Mouse (Mus musculus): Measurements from ENCODE around the gene Duox2. TPM values are rescaled to one million over a fixed set of nuclear protein-coding genes. Genes with fewer than 3 reads are reported as not detected.

The Duox2 gene
- total and polyA plus RNA-seq, 3 experiments: not detected

GRCm38 (mm10) chr2:122266407-122267193, 31.6 kb downstream of the Duox2 start:
- H3K4me1 ChIP-seq (ENCODE audit: control insufficient read depth in 1 of 2, insufficient read depth in 2 of 2): peaks cover 1 to 4% of the 10 kb centered on the region in 2 experiments; a peak in 1 of 4 replicates
- in situ Hi-C loops (cut with MboI; ENCODE audit: low pct_ligation_motif_present, low pct_unique_long_range_greater_than_20kb, low sequenced_read_pairs): no loop called here
- no peaks in the 10 kb centered on the region for H3K9me3 ChIP-seq (replicated peaks; ENCODE audit: low read length)
- no peak overlapping the region for H3K27ac ChIP-seq (ENCODE audit: insufficient read depth, low read depth)
- no peaks in the 10 kb centered on the region for H3K79me2 ChIP-seq (replicated peaks; ENCODE audit: control insufficient read depth, extremely low read depth, insufficient read depth, poor library complexity, severe bottlenecking)
- no peak for DNase-seq (ENCODE audit: extremely low read depth)
- H3K4me2 ChIP-seq (ENCODE audit: insufficient read depth, low read depth, poor library complexity, severe bottlenecking): no peak overlapping the region
- peaks cover 0 to 28% of the 10 kb centered on the region in 2 experiments for H3K36me3 ChIP-seq (replicated peaks in 1 of 2; ENCODE audit: control insufficient read depth in 1 of 2, insufficient read depth in 1 of 2, low read length in 1 of 2)
- H3K9ac ChIP-seq (ENCODE audit: insufficient read depth, low read depth): no peak overlapping the region
- dilution Hi-C loops (cut with MboI; ENCODE audit: extremely low pct_ligation_motif_present, extremely low pct_unique_long_range_greater_than_20kb, low sequenced_read_pairs): no loop called here
- no peak overlapping the region for H3K4me3 ChIP-seq (replicated peaks in 1 of 3; ENCODE audit: low read depth in 2 of 3, low read length in 2 of 3, poor library complexity in 1 of 3)
- no peak for TF ChIP-seq POLR2AphosphoS2 (IDR thresholded peaks at IDR 0.05; ENCODE audit: low read depth, low read length)
- no peak for TF ChIP-seq NELFE (IDR thresholded peaks at IDR 0.05; ENCODE audit: low read depth, low read length)
- TF ChIP-seq IRF4 (IDR thresholded peaks at IDR 0.05; ENCODE audit: low read depth, low read length): no peak
- TF ChIP-seq UBTF (IDR thresholded peaks at IDR 0.05; ENCODE audit: low read depth, low read length): no peak
- TF ChIP-seq MAZ (IDR thresholded peaks at IDR 0.05; ENCODE audit: low read depth, low read length): no peak
- TF ChIP-seq TBP (conservative IDR thresholded peaks at IDR 0.05; ENCODE audit: low read depth, low read length): no peak
- TF ChIP-seq HCFC1 (IDR thresholded peaks at IDR 0.05; ENCODE audit: low read depth, low read length): no peak
- TF ChIP-seq CTCF (conservative IDR thresholded peaks at IDR 0.05 in 1 of 2, IDR thresholded peaks at IDR 0.05 in 1 of 2; ENCODE audit: low read depth in 2 of 2, low read length in 2 of 2): no peak
- TF ChIP-seq ZC3H11A (IDR thresholded peaks at IDR 0.05; ENCODE audit: low read depth, low read length): no peak
- no peak for TF ChIP-seq JUND (conservative IDR thresholded peaks at IDR 0.05; ENCODE audit: low read depth, low read length)
- no peak for TF ChIP-seq CHD1 (IDR thresholded peaks at IDR 0.05; ENCODE audit: low read depth, low read length)
- TF ChIP-seq ETS1 (conservative IDR thresholded peaks at IDR 0.05; ENCODE audit: low read depth, low read length): no peak
- no peaks in the 10 kb centered on the region for H3K27me3 ChIP-seq (replicated peaks)

DNA sequence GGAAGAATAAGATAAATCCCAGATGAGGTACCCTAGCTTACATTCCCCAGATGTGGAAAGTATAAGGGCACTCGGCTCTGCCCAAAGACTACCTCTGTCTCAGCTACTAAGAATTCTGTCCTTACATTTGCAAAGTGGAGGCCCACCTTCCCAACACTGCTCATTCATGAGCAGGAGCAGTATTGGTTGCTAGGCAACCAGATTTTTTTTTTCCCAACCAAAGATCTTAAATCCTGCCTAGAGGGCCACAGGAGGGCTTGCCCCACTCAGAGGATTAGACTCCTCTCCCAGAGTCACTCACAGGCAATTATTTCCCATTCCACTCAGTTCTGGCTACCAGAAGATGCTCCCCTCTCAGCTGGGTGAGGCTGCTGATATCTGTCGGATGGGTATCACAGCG, 33.6 kb downstream of the Duox2 start:
- H3K4me3 ChIP-seq (replicated peaks in 1 of 3; ENCODE audit: low read depth in 2 of 3, low read length in 2 of 3, poor library complexity in 1 of 3): no peak overlapping the region
- peaks cover 0 to 46% of the 10 kb centered on the region in 2 experiments for H3K36me3 ChIP-seq (replicated peaks in 1 of 2; ENCODE audit: control insufficient read depth in 1 of 2, insufficient read depth in 1 of 2, low read length in 1 of 2)
- H3K9ac ChIP-seq (ENCODE audit: insufficient read depth, low read depth): no peak overlapping the region
- TF ChIP-seq TCF12 (IDR thresholded peaks at IDR 0.05; ENCODE audit: low read depth, low read length) (no peak), JUND (conservative IDR thresholded peaks at IDR 0.05; ENCODE audit: low read depth, low read length) (no peak)
- H3K79me2 ChIP-seq (replicated peaks; ENCODE audit: control insufficient read depth, extremely low read depth, insufficient read depth, poor library complexity, severe bottlenecking): no peaks in the 10 kb centered on the region
- no peak overlapping the region for H3K27ac ChIP-seq (ENCODE audit: insufficient read depth, low read depth)
- no peak for DNase-seq (ENCODE audit: extremely low read depth)
- no peaks in the 10 kb centered on the region for H3K27me3 ChIP-seq (replicated peaks)
- in situ Hi-C loops (cut with MboI; ENCODE audit: low pct_ligation_motif_present, low pct_unique_long_range_greater_than_20kb, low sequenced_read_pairs) (no loop called here), dilution Hi-C loops (cut with MboI; ENCODE audit: extremely low pct_ligation_motif_present, extremely low pct_unique_long_range_greater_than_20kb, low sequenced_read_pairs) (no loop called here)
- no peaks in the 10 kb centered on the region for H3K9me3 ChIP-seq (replicated peaks; ENCODE audit: low read length)
- H3K4me2 ChIP-seq (ENCODE audit: insufficient read depth, low read depth, poor library complexity, severe bottlenecking): no peak overlapping the region
- peaks cover 0 to 4% of the 10 kb centered on the region in 2 experiments; a peak in 1 of 4 replicates for H3K4me1 ChIP-seq (ENCODE audit: control insufficient read depth in 1 of 2, insufficient read depth in 2 of 2)

Measured in CH12.LX (cell line).